Mouse (Mus musculus): ENCODE results near the gene Prg2. TPM values are rescaled to one million over a fixed set of nuclear protein-coding genes. Genes with fewer than 3 reads are reported as not detected.

Prg2 gene
- polyA plus RNA-seq, 1 experiment: 0.16 TPM

- no peak for DNase-seq (ENCODE audit: low read depth)
These were observed 38.5 kb upstream of the Prg2 start for GRCm38 (mm10) chr2:84941795-84942194.

GRCm38 (mm10) chr2:84947154-84947771 is 33.0 kb upstream of the Prg2 start:
- TF ChIP-seq POLR2A (IDR thresholded peaks at IDR 0.05; ENCODE audit: borderline replicate concordance, extremely low read depth, insufficient read depth, insufficient read length, poor library complexity, severe bottlenecking) (no peak), CTCF (IDR thresholded peaks at IDR 0.05; ENCODE audit: borderline replicate concordance, extremely low read depth, insufficient read depth, insufficient read length) (no peak)
- peak; percentile 53 for DNase-seq (ENCODE audit: low read depth)

More at GRCm38 (mm10) chr2:84941795-84942194, 38.5 kb upstream of the Prg2 start:
- no peak for TF ChIP-seq POLR2A (IDR thresholded peaks at IDR 0.05; ENCODE audit: borderline replicate concordance, extremely low read depth, insufficient read depth, insufficient read length, poor library complexity, severe bottlenecking)
- no peak for TF ChIP-seq CTCF (IDR thresholded peaks at IDR 0.05; ENCODE audit: borderline replicate concordance, extremely low read depth, insufficient read depth, insufficient read length)

- DNase-seq (ENCODE audit: low read depth): no peak
- TF ChIP-seq POLR2A (IDR thresholded peaks at IDR 0.05; ENCODE audit: borderline replicate concordance, extremely low read depth, insufficient read depth, insufficient read length, poor library complexity, severe bottlenecking) (no peak), CTCF (IDR thresholded peaks at IDR 0.05; ENCODE audit: borderline replicate concordance, extremely low read depth, insufficient read depth, insufficient read length) (no peak)
These were observed 32.0 kb upstream of the Prg2 start for GRCm38 (mm10) chr2:84948252-84948651.

GRCm38 (mm10) chr2:84948721-84949120 is 31.5 kb upstream of the Prg2 start:
- peak; percentile 14 for DNase-seq (ENCODE audit: low read depth)
- TF ChIP-seq CTCF (IDR thresholded peaks at IDR 0.05; ENCODE audit: borderline replicate concordance, extremely low read depth, insufficient read depth, insufficient read length) (no peak), POLR2A (IDR thresholded peaks at IDR 0.05; ENCODE audit: borderline replicate concordance, extremely low read depth, insufficient read depth, insufficient read length, poor library complexity, severe bottlenecking) (no peak)

- no peak for DNase-seq (ENCODE audit: low read depth)
- TF ChIP-seq CTCF (IDR thresholded peaks at IDR 0.05; ENCODE audit: borderline replicate concordance, extremely low read depth, insufficient read depth, insufficient read length) (no peak), POLR2A (IDR thresholded peaks at IDR 0.05; ENCODE audit: borderline replicate concordance, extremely low read depth, insufficient read depth, insufficient read length, poor library complexity, severe bottlenecking) (no peak)
These were observed 29.2 kb upstream of the Prg2 start for GRCm38 (mm10) chr2:84951027-84951426.

GRCm38 (mm10) chr2:84952251-84952650 is 28.0 kb upstream of the Prg2 start:
- no peak for DNase-seq (ENCODE audit: low read depth)
- TF ChIP-seq CTCF (IDR thresholded peaks at IDR 0.05; ENCODE audit: borderline replicate concordance, extremely low read depth, insufficient read depth, insufficient read length) (no peak), POLR2A (IDR thresholded peaks at IDR 0.05; ENCODE audit: borderline replicate concordance, extremely low read depth, insufficient read depth, insufficient read length, poor library complexity, severe bottlenecking) (no peak)

- no peak for TF ChIP-seq CTCF (IDR thresholded peaks at IDR 0.05; ENCODE audit: borderline replicate concordance, extremely low read depth, insufficient read depth, insufficient read length)
- TF ChIP-seq POLR2A (IDR thresholded peaks at IDR 0.05; ENCODE audit: borderline replicate concordance, extremely low read depth, insufficient read depth, insufficient read length, poor library complexity, severe bottlenecking): no peak
- no peak for DNase-seq (ENCODE audit: low read depth)
These were observed 27.6 kb upstream of the Prg2 start for GRCm38 (mm10) chr2:84952693-84953092.

GRCm38 (mm10) chr2:84955435-84955834 is 24.8 kb upstream of the Prg2 start:
- TF ChIP-seq POLR2A (IDR thresholded peaks at IDR 0.05; ENCODE audit: borderline replicate concordance, extremely low read depth, insufficient read depth, insufficient read length, poor library complexity, severe bottlenecking) (no peak), CTCF (IDR thresholded peaks at IDR 0.05; ENCODE audit: borderline replicate concordance, extremely low read depth, insufficient read depth, insufficient read length) (no peak)
- no peak for DNase-seq (ENCODE audit: low read depth)

- TF ChIP-seq POLR2A (IDR thresholded peaks at IDR 0.05; ENCODE audit: borderline replicate concordance, extremely low read depth, insufficient read depth, insufficient read length, poor library complexity, severe bottlenecking) (no peak), CTCF (IDR thresholded peaks at IDR 0.05; ENCODE audit: borderline replicate concordance, extremely low read depth, insufficient read depth, insufficient read length) (peak; percentile 76)
- peak; percentile 30 for DNase-seq (ENCODE audit: low read depth)
These were observed 24.0 kb upstream of the Prg2 start for GRCm38 (mm10) chr2:84956274-84956673.

GRCm38 (mm10) chr2:84958588-84959264 is 21.5 kb upstream of the Prg2 start:
- no peak for DNase-seq (ENCODE audit: low read depth)
- TF ChIP-seq POLR2A (IDR thresholded peaks at IDR 0.05; ENCODE audit: borderline replicate concordance, extremely low read depth, insufficient read depth, insufficient read length, poor library complexity, severe bottlenecking) (no peak), CTCF (IDR thresholded peaks at IDR 0.05; ENCODE audit: borderline replicate concordance, extremely low read depth, insufficient read depth, insufficient read length) (no peak)

- no peak for DNase-seq (ENCODE audit: low read depth)
- TF ChIP-seq CTCF (IDR thresholded peaks at IDR 0.05; ENCODE audit: borderline replicate concordance, extremely low read depth, insufficient read depth, insufficient read length): no peak
- TF ChIP-seq POLR2A (IDR thresholded peaks at IDR 0.05; ENCODE audit: borderline replicate concordance, extremely low read depth, insufficient read depth, insufficient read length, poor library complexity, severe bottlenecking): no peak
These were observed 19.0 kb upstream of the Prg2 start for GRCm38 (mm10) chr2:84961300-84961699.

GRCm38 (mm10) chr2:84961901-84962300 is 18.4 kb upstream of the Prg2 start:
- no peak for TF ChIP-seq POLR2A (IDR thresholded peaks at IDR 0.05; ENCODE audit: borderline replicate concordance, extremely low read depth, insufficient read depth, insufficient read length, poor library complexity, severe bottlenecking)
- no peak for TF ChIP-seq CTCF (IDR thresholded peaks at IDR 0.05; ENCODE audit: borderline replicate concordance, extremely low read depth, insufficient read depth, insufficient read length)
- DNase-seq (ENCODE audit: low read depth): no peak
